Mouse (Mus musculus) brain, embryonic 14.5 days (tissue): ENCODE results near the gene Met.

Source experiments
- CTCF ChIP-seq: fragments of 200-500 bp; IDR thresholded peaks from 2 replicates; pipeline ENCODE4 v1.5.1; 2012; ENCODE audit warnings: inconsistent platforms, mild to moderate bottlenecking, moderate library complexity, borderline replicate concordance; ENCODE audit not compliant: insufficient read depth, insufficient read length; ENCODE audit errors: extremely low read depth
- POLR2A ChIP-seq: fragments of 200-500 bp; IDR thresholded peaks from 2 replicates; pipeline ENCODE4 v1.6.1; 2012; ENCODE audit warnings: mild to moderate bottlenecking, inconsistent platforms, borderline replicate concordance; ENCODE audit not compliant: poor library complexity, insufficient read depth, insufficient read length, severe bottlenecking; ENCODE audit errors: extremely low read depth

DNA sequence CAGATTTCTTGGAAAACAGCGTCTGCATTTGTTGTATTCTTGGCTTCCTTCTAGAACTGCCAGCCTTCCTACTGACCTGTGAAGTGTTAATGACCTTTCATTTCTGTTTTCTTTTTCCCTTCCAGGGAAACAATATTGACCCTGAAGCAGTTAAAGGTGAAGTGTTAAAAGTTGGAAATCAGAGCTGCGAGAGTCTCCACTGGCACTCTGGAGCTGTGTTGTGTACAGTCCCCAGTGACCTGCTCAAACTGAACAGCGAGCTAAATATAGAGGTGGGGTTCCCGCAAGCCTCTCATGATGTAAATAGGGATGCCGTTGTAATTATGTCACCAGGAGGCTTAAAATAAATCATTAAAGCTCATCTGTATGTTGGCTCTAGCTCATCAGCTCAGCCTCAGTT is 83.2 kb downstream of the Met start:
- no peak for TF ChIP-seq POLR2A
- TF ChIP-seq CTCF: no peak
